Mouse (Mus musculus): ENCODE results near the gene Scn5a.

DNA sequence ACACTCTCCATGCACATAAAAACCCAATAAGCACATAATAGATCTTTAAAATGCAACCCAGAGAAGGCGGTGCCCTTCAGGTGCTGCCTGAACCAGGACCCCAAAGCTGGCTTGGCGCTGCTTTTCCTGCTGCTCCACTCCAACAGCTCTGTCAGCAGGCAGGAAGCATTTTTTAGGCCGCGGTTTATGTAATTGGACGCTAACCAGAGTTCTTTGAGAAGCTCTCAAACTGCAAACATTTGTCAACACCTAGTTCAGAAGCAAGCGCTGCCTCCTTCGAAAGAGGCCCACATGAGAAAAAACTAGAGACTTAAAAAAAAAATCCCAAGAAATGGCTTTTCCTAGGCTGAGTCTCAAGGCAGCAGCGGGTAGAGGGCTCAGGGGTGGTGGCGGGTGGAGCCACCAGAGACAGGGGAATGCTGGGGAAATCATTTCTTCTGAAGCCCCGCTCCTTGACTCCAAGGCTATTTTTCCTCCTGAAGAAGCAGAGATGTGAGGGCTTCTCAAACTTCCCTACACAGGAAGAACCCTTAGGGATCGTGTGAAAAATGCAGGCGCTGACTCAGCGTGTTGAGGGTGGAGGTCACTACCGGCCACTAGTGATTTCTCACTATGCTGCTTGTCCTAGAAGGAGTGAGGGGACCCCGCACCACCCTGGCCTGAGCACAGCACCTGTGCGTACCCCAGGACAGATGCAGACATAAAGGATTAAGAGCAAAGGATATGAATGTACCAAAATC is 19.1 kb downstream of the Scn5a start:
- TF ChIP-seq POLR2A (IDR thresholded peaks at IDR 0.05; ENCODE audit: insufficient read depth, low read length) = no peak
- no peak for TF ChIP-seq CTCF (IDR thresholded peaks at IDR 0.05; ENCODE audit: low read depth, low read length)
- TF ChIP-seq EP300 (IDR thresholded peaks at IDR 0.05; ENCODE audit: insufficient read depth, low read depth, low read length) = no peak
